Mouse (Mus musculus) cortical plate, adult 2 months (tissue): ENCODE measurements at regions not wholly inside any gene's neighbourhood (a gene's known extent, or its start where the extent isn't known, plus 50 kb on each side); places are given as distances from the start of the nearest gene placed in this dataset.

Source experiments
- H3K27ac ChIP-seq: fragments of 200-500 bp; 2 replicates; pipeline ENCODE4 v1.5.1; 2012; ENCODE audit warnings: low read length, control low read depth, inconsistent platforms; ENCODE audit not compliant: insufficient read depth
- H3K4me1 ChIP-seq: fragments of 200-500 bp; 2 replicates; pipeline ENCODE4 v1.6.1; 2011; ENCODE audit warnings: low read length; ENCODE audit not compliant: control insufficient read depth, insufficient read depth
- H3K4me3 ChIP-seq: fragments of 200-500 bp; 2 replicates; pipeline ENCODE4 v1.5.1; 2011; ENCODE audit warnings: mild to moderate bottlenecking, low read length, control low read depth; ENCODE audit not compliant: insufficient read depth
- CTCF ChIP-seq: fragments of 200-500 bp; IDR thresholded peaks from 2 replicates; pipeline ENCODE4 v1.5.1; 2011; ENCODE audit warnings: mild to moderate bottlenecking, control low read depth, low read length; ENCODE audit not compliant: insufficient read depth; ENCODE audit errors: extremely low read depth
- POLR2A ChIP-seq: fragments of 200-500 bp; IDR thresholded peaks from 2 replicates; pipeline ENCODE4 v1.6.1; 2011; ENCODE audit warnings: mild to moderate bottlenecking, low read length, control low read depth; ENCODE audit not compliant: insufficient read depth; ENCODE audit errors: extremely low read depth

DNA sequence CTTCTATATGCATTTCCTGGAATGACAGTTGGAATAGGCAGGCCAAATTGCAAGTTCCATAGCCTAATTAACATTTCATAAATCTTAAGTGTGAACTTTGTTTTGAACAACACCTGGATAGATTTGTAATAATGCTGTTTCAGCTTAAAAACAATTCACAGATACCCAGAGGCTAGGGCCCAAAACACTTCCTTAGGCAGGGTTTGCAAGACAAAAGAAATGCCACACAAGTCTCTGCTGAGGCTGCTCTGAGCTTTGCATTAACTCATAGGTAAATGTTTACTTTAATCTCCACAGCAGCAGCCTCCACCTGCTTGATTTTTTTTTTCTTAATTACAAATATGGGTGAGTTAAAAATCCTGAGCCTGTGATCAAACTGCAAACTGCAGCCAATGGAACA lies 118.4 kb downstream of the Gnat3 start:
- TF ChIP-seq CTCF (no peak), POLR2A (no peak)
- Histone ChIP-seq H3K4me1 (no peaks in the 10 kb centered on the region), H3K27ac (no peak overlapping the region), H3K4me3 (no peak overlapping the region)

DNA sequence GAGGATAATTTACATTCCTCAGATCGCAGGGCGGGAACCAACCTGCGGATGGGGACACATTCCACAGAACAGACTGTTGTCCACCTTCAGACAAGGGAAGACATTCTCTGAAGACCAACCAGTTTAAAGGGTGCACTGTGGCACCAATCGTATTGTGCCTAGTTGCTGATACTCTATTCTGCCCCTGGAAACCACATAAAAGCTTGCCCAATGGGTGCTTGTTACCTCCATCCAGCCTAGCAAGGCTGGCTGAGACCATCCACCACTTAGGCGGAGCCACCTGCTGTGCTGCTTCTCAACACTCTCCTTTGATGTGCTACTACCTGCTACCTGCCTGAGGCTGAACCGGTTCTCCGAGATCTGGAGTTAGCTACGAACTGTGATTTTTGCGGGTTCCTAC lies 119.9 kb downstream of the Gnat3 start:
- TF ChIP-seq POLR2A (no peak), CTCF (no peak)
- no peaks in the 10 kb centered on the region for H3K4me1 ChIP-seq
- no peak overlapping the region for H3K27ac ChIP-seq
- H3K4me3 ChIP-seq, result no peak overlapping the region

DNA sequence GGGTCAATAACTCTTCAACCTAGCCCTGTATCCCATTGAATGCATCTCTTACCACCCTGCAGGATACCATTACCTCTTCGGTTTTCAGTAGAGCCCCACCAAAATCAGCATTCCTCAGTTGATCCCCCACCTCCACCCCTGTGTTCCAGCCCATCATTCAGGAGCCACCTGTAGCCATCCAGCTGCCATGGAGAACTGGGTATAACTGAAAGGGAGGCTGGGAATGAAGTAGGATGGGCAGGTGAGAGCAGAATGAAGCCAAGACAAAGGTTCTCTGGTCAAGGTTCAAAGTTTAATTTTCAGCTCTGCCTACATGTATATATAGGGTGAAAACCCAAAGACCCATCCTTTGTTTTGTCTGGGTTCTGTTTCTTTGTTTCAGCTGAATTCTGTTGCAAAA lies 121.4 kb downstream of the Gnat3 start:
- Histone ChIP-seq H3K4me3 (no peak overlapping the region), H3K4me1 (peaks cover 2% of the 10 kb centered on the region; the same call in 1 of the 2 replicates), H3K27ac (no peak overlapping the region)
- TF ChIP-seq CTCF (no peak), POLR2A (no peak)

DNA sequence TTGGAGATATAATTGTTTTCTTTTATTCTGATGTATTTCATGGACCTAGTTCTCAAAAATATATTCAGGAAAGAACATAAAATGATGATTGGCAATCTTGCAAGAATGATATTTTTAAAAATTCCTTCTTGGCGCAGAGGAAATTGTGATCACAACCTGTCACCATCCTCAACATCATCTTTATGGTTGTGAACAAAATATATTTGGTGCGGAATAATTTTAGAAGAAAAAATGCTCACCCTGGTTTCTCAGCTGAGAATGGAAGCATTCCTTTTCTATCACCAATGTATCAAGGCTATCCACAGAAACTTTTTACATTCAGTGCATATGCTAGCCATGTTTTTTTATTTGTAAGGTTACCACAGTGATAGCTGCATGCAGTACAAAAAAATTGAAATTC lies 123.1 kb downstream of the Gnat3 start:
- Histone ChIP-seq H3K4me3 (no peak overlapping the region), H3K4me1 (peaks cover 2% of the 10 kb centered on the region; the same call in 1 of the 2 replicates), H3K27ac (no peak overlapping the region)
- TF ChIP-seq CTCF, result no peak
- TF ChIP-seq POLR2A, result no peak

DNA sequence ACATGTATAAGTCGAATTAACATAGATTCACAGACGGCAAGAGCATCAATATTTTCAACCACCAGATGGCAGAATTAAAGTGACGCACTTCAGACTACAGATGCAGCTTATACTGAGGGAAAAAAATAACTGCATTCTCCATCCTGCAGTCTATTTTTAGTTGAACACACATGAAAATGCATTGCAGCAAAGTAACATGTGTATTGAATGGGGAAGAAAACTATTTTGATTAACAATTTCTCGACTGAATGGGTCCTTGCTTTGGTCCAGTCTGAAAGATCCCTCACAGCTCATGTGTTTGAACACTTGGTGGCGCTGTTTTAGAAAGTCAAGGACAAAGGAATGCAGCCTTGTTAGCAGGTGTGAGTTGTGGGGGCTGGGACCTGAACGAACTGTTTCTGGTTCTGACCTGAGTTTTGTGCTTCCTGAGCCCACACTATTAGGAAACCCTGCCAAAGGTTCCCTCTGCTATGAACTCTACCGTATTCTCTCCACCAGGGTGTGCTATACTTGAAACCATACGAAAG lies 125.6 kb downstream of the Gnat3 start:
- Histone ChIP-seq H3K4me1 (peaks cover 2% of the 10 kb centered on the region; the same call in 1 of the 2 replicates), H3K4me3 (no peak overlapping the region), H3K27ac (no peak overlapping the region)
- TF ChIP-seq POLR2A, result no peak
- TF ChIP-seq CTCF, result peak; percentile 54

DNA sequence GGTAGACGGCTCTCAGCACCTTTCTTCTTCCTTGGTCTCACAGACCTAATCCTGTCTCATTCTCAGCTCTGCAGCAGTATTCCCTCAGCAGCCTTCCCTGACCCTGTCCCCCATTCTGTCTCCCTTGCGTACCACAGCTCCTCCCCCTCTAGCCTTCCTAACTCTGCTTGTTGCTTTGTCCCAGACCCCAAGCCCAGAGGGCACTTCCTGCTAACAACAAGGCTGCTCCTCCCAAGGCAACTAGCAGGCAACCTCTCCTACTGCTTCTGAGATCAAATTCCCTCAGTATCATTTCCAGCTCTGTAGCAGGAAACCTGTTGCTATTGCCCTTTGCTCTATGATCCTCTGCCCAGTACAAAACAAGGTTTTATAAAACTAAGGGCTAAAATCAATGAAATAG lies 127.6 kb downstream of the Gnat3 start:
- Histone ChIP-seq H3K4me1 (peaks cover 2% of the 10 kb centered on the region; the same call in 1 of the 2 replicates), H3K27ac (no peak overlapping the region), H3K4me3 (no peak overlapping the region)
- TF ChIP-seq CTCF, result no peak
- no peak for TF ChIP-seq POLR2A

DNA sequence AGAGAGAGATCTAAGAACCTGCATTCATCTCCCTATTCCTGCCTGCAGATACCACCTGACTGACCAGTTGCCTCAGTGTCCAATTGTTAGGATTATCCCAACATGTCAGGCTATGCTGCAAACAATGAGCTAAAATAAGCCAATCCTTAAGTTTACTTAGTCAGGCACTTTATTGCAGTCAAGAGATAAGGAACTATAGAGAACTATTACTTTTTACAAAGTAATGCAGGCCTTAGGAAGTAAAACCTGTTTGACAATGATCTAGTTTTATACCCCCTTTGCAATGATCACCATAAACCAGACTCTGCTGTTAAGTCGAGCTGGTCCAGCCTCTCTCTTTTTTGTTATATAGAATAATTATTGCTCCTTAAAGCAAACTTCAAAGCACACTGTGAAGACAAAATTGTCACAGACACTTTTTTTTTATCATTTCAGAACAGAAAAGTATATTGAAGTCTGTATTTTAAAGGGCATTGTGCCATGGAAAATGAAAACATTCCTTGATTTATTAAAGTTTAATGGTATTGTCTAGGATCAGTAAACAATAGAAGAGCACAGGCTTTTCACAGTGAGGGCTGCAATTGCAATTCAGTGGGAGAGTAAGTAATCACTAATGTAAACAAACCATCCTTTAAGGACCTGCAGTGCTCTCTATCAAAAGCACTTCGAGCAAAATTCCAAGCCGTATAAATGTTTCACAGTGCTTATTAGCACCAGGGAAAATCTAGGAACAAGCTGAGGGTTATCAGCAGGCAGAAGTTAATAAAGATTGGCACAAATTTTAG lies 152.7 kb downstream of the Gnat3 start:
- Histone ChIP-seq H3K27ac (no peak overlapping the region), H3K4me3 (no peak overlapping the region), H3K4me1 (no peaks in the 10 kb centered on the region)
- TF ChIP-seq POLR2A, result no peak
- TF ChIP-seq CTCF, result no peak

DNA sequence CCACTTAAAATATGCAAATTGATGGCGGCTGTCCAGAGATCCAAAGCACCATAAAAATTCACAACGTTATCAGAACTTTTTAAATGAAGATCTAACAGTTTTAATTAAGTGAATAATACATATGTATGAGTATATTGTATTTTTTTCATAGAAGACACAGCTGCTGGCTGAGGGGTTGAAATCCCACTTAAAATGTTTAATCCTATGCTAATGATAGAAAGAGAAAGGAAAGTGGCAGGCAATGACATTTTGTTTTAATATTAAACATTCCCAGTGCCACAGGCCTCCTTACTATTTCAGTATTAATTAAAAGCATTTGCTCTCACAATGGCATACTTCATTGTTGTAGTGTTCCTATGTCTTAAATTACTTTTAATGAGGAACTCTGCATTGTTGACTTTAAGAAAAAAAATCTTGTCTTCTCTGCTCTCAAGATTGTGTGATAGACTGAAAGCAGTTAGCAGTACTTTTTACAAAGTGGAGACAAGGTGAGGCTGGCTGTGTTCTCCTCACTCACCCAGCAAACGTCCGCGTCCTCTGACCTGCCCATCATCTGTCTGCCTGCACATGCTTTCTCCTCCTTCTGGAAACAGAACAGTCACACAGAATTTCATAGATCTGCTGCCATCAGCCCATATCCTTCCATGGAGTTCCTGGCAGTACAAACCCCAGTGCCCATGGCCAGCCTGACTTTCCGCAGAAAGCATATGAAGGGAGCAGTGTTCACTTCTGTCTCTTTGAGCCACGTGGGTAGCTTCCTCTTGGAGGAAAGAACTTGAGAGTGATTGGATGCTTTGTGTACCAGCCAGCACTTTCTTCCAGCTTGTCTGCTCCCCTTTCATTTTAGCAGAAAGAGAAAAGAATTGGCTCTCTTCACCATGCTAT lies 173.7 kb downstream of the Gnat3 start:
- Histone ChIP-seq H3K27ac (no peak overlapping the region), H3K4me3 (no peak overlapping the region), H3K4me1 (no peaks in the 10 kb centered on the region; the same call in 1 of the 2 replicates)
- TF ChIP-seq CTCF (no peak), POLR2A (no peak)

DNA sequence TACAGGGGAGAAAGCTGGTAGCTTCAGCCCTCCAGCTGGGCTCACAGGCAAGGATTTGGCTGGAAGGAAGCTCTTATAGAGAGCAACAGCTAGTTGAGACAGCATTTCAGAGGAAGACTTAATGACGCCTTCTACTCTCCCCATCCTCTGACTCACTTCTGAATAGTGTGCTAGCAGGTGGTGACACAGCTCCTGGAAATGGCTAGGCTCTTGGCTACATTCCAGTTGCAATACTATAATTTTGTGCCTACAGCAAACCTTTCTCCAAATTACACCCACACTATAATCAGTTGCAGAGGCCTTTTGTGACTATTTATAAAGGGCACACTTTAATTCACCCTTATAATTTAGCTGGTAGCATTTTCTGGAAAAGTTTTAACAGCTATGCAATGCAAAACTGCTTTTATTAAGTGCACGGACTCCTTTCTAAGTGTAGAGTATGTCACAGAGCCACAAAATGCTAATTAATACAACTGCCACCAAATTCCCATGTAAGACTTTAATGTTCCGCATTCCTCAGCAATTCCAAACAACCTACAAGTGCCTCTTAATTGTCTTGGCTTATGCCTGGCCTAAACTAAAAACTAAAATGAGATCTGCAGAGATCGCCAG lies 175.2 kb downstream of the Gnat3 start:
- Histone ChIP-seq H3K4me1 (no peaks in the 10 kb centered on the region; the same call in 1 of the 2 replicates), H3K4me3 (no peak overlapping the region), H3K27ac (no peak overlapping the region)
- TF ChIP-seq POLR2A (no peak), CTCF (no peak)
